In the genomic region with DNA sequence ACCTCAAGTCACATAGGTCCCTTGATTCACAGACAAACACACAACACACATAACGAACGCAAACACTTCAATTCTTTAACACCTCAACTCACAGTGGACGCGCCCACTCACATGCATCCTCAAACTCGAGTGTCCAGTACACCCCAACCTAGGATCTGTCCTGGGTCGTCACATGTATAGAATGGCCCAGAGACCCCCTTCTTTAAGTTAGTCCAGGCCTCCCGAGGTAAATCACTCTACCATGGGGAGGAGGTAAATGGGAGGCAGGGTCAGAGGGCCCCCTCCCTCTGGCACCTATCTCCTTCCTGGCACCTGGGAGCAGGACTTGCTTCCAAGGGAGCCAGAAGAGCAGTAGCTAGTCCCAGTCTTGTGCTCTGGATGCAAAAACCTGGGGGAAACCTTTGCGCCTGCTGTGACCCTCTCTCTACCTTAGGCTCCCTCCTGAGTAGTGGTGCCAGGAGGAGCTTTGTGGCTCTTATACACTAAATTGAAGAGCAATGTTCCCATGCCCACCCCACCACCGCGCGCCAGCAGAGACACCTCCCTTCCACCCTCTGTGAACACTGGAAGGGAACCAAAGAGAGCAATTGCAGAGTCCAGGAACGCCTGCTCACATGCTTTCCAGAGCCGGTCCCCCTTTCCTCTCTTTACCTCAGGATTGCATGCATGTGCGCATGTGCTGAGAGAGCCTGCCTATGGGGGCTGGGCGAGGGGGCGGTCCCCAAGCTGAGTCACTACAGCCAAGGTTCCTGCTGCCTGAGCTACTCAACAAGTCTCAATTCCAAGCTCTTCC, we compare ENCODE assay signal across 8 mouse cellular contexts. TPM values are rescaled to one million over a fixed set of nuclear protein-coding genes. Genes with fewer than 3 reads are reported as not detected.
DNase-seq lines count a peak whose midpoint lies in the region; ATAC-seq and TF ChIP-seq lines count a peak whose summit lies in the region.

No protein-coding gene starts in this region.

- ATAC-seq in megakaryocyte, adult 5-6 weeks (ENCODE audit: poor library complexity, severe bottlenecking), result no peak
- 0 out of 2 replicates have a peak, but pooled peaks have one; percentile 18 for ATAC-seq in kidney, embryonic 15.5 days (replicated peaks; ENCODE audit: low FRiP score)
- peak; percentile 51; the same call in 1 of the 2 replicates for ATAC-seq in limb, embryonic 14.5 days (ENCODE audit: low FRiP score, low read depth)
- no peak for ATAC-seq in neural tube, embryonic 13.5 days (ENCODE audit: low read depth)
- ATAC-seq in inflammation-experienced regulatory T-cells, adult 6 months, result no peak

- DNase-seq in cerebellum, postnatal 36 days, result peak; percentile 52 to 70
- no peak for DNase-seq in heart, embryonic 10.5 days (ENCODE audit: low spot score)
- peak; percentile 69 for DNase-seq in limb, embryonic 14.5 days (ENCODE audit: low spot score)

- WGBS in heart, embryonic 10.5 days, result 10% methylated on average over 16 of the region's 16 CpGs
- 10% methylated on average over 16 of the region's 16 CpGs for WGBS in kidney, embryonic 15.5 days
- 15% methylated on average over 15 of the region's 16 CpGs for WGBS in limb, embryonic 14.5 days
- WGBS in neural tube, embryonic 13.5 days, result 9% methylated on average over 16 of the region's 16 CpGs

- no peaks in the 10 kb centered on the region for H3K36me3 ChIP-seq in megakaryocyte, embryonic 14.5 days (replicated peaks; ENCODE audit: low read length)
- H3K36me3 ChIP-seq in heart, embryonic 10.5 days, result no peaks in the 10 kb centered on the region
- H3K36me3 ChIP-seq in kidney, embryonic 15.5 days, result no peaks in the 10 kb centered on the region
- no peaks in the 10 kb centered on the region for H3K36me3 ChIP-seq in limb, embryonic 14.5 days (ENCODE audit: control insufficient read depth, insufficient read depth, low read length)
- H3K36me3 ChIP-seq in neural tube, embryonic 13.5 days, result no peaks in the 10 kb centered on the region

- H3K9ac ChIP-seq in kidney, embryonic 15.5 days, result no peak overlapping the region
- no peak overlapping the region for H3K9ac ChIP-seq in limb, embryonic 14.5 days (ENCODE audit: low read depth, low read length, severe bottlenecking)
- H3K9ac ChIP-seq in neural tube, embryonic 13.5 days, result peak overlapping the region; percentile 19; the same call in 1 of the 2 replicates

- TF ChIP-seq POLR2A in limb, embryonic 14.5 days (IDR thresholded peaks at IDR 0.05; ENCODE audit: borderline replicate concordance, extremely low read depth, insufficient read depth, insufficient read length), result no peak

- peak overlapping the region; percentile 46 for H3K4me3 ChIP-seq in megakaryocyte, embryonic 14.5 days (replicated peaks)
- H3K4me3 ChIP-seq in heart, embryonic 10.5 days, result peak overlapping the region; percentile 64
- peak overlapping the region; percentile 48; the same call in 1 of the 2 replicates for H3K4me3 ChIP-seq in kidney, embryonic 15.5 days (replicated peaks)
- peak overlapping the region; percentile 43; the same call in 1 of the 2 replicates for H3K4me3 ChIP-seq in limb, embryonic 14.5 days (replicated peaks; ENCODE audit: low read length)
- peak overlapping the region; percentile 52 for H3K4me3 ChIP-seq in neural tube, embryonic 13.5 days

- no peaks in the 10 kb centered on the region for H3K9me3 ChIP-seq in megakaryocyte, embryonic 14.5 days
- no peaks in the 10 kb centered on the region for H3K9me3 ChIP-seq in heart, embryonic 10.5 days
- no peaks in the 10 kb centered on the region for H3K9me3 ChIP-seq in kidney, embryonic 15.5 days (replicated peaks)
- no peaks in the 10 kb centered on the region for H3K9me3 ChIP-seq in limb, embryonic 14.5 days (ENCODE audit: control insufficient read depth, low read length)
- H3K9me3 ChIP-seq in neural tube, embryonic 13.5 days, result no peaks in the 10 kb centered on the region

- no peak overlapping the region for H3K27ac ChIP-seq in heart, embryonic 10.5 days
- no peak overlapping the region for H3K27ac ChIP-seq in kidney, embryonic 15.5 days
- H3K27ac ChIP-seq in limb, embryonic 14.5 days (replicated peaks; ENCODE audit: low read depth, low read length), result no peak overlapping the region
- H3K27ac ChIP-seq in neural tube, embryonic 13.5 days (replicated peaks), result peak overlapping the region; percentile 70; the same call in 1 of the 2 replicates

- H3K27me3 ChIP-seq in megakaryocyte, embryonic 14.5 days (replicated peaks), result peaks cover 99% of the 10 kb centered on the region
- H3K27me3 ChIP-seq in heart, embryonic 10.5 days (ENCODE audit: insufficient read depth, poor library complexity, severe bottlenecking), result peaks cover 100% of the 10 kb centered on the region
- H3K27me3 ChIP-seq in kidney, embryonic 15.5 days, result peaks cover 100% of the 10 kb centered on the region
- peaks cover 90% of the 10 kb centered on the region for H3K27me3 ChIP-seq in limb, embryonic 14.5 days (ENCODE audit: control insufficient read depth, insufficient read depth, low read length)
- H3K27me3 ChIP-seq in neural tube, embryonic 13.5 days, result peaks cover 82% of the 10 kb centered on the region

- H3K4me1 ChIP-seq in megakaryocyte, embryonic 14.5 days, result peaks cover 70% of the 10 kb centered on the region
- peaks cover 54% of the 10 kb centered on the region for H3K4me1 ChIP-seq in heart, embryonic 10.5 days
- peaks cover 42% of the 10 kb centered on the region for H3K4me1 ChIP-seq in kidney, embryonic 15.5 days
- peaks cover 7% of the 10 kb centered on the region for H3K4me1 ChIP-seq in limb, embryonic 14.5 days (ENCODE audit: control insufficient read depth, insufficient read depth, low read length)
- peaks cover 73% of the 10 kb centered on the region for H3K4me1 ChIP-seq in neural tube, embryonic 13.5 days (replicated peaks)

- peak overlapping the region; percentile 81 for H3K4me2 ChIP-seq in kidney, embryonic 15.5 days
- H3K4me2 ChIP-seq in limb, embryonic 14.5 days (replicated peaks; ENCODE audit: low read depth, low read length, severe bottlenecking), result peak overlapping the region; percentile 70
- H3K4me2 ChIP-seq in neural tube, embryonic 13.5 days, result peak overlapping the region; percentile 66

RNA-seq across cellular contexts. Expression of gene Psd, which starts 8.2 kb away (rescaled TPM):
- polyA plus RNA-seq in megakaryocyte, embryonic 14.5 days (2012; ENCODE audit: insufficient read depth, low replicate concordance), result 0.19 TPM in 1 of 2 replicates, not detected in the other
- 0.11 and 0.36 TPM in 2 replicates for total RNA-seq in megakaryocyte, adult 5-6 weeks (2015)
- total RNA-seq in megakaryocyte, adult 5-6 weeks (2017), result not detected in 2 replicates
- 6.9 and 10.1 TPM in 2 replicates for polyA plus RNA-seq in heart, embryonic 10.5 days (2016; fragmentation: Nextera tagmentation; extraction: Ambion mirVana)
- polyA plus RNA-seq in kidney, embryonic 15.5 days (2015; fragmentation: Nextera tagmentation; extraction: Ambion mirVana), result 3.9 and 7.2 TPM in 2 replicates
- polyA plus RNA-seq in limb, embryonic 14.5 days (2012; rRNA removed), result 7.8 and 8.9 TPM in 2 replicates
- polyA plus RNA-seq in limb, embryonic 14.5 days (2014; fragmentation: Nextera tagmentation; extraction: Ambion mirVana), result 5.3 and 5.5 TPM in 2 replicates
- 47.2 and 53.8 TPM in 2 replicates for polyA plus RNA-seq in neural tube, embryonic 13.5 days (2015; fragmentation: Nextera tagmentation; extraction: Ambion mirVana)
- polyA plus RNA-seq in inflammation-experienced regulatory T-cells, adult 6 months (2017; shearing (Covaris generic)), result 1 to 10 TPM; 3.1 to 4.1 (median 4.0) TPM

RNA-seq across cellular contexts. Expression of gene Fbxl15, which starts 9.2 kb away (rescaled TPM):
- polyA plus RNA-seq in megakaryocyte, embryonic 14.5 days (2012; ENCODE audit: insufficient read depth, low replicate concordance), result 17.4 and 18.6 TPM in 2 replicates
- 1.9 and 2.1 TPM in 2 replicates for total RNA-seq in megakaryocyte, adult 5-6 weeks (2015)
- total RNA-seq in megakaryocyte, adult 5-6 weeks (2017), result 1.3 and 1.8 TPM in 2 replicates
- polyA plus RNA-seq in heart, embryonic 10.5 days (2016; fragmentation: Nextera tagmentation; extraction: Ambion mirVana), result 10.3 and 11.3 TPM in 2 replicates
- 18.2 and 20.1 TPM in 2 replicates for polyA plus RNA-seq in kidney, embryonic 15.5 days (2015; fragmentation: Nextera tagmentation; extraction: Ambion mirVana)
- polyA plus RNA-seq in limb, embryonic 14.5 days (2012; rRNA removed), result 10.8 and 15.6 TPM in 2 replicates
- polyA plus RNA-seq in limb, embryonic 14.5 days (2014; fragmentation: Nextera tagmentation; extraction: Ambion mirVana), result 13.5 and 15.5 TPM in 2 replicates
- polyA plus RNA-seq in neural tube, embryonic 13.5 days (2015; fragmentation: Nextera tagmentation; extraction: Ambion mirVana), result 37.7 and 39.1 TPM in 2 replicates
- 1 to 10 TPM; 3.9 to 6.4 (median 4.5) TPM for polyA plus RNA-seq in inflammation-experienced regulatory T-cells, adult 6 months (2017; shearing (Covaris generic))

RNA-seq across cellular contexts. Expression of gene Nfkb2, which starts 14.7 kb away (rescaled TPM):
- polyA plus RNA-seq in megakaryocyte, embryonic 14.5 days (2012; ENCODE audit: insufficient read depth, low replicate concordance), result 32.0 and 46.7 TPM in 2 replicates
- 8.1 and 10.0 TPM in 2 replicates for total RNA-seq in megakaryocyte, adult 5-6 weeks (2015)
- 14.6 and 20.3 TPM in 2 replicates for total RNA-seq in megakaryocyte, adult 5-6 weeks (2017)
- polyA plus RNA-seq in heart, embryonic 10.5 days (2016; fragmentation: Nextera tagmentation; extraction: Ambion mirVana), result 5.9 and 7.2 TPM in 2 replicates
- polyA plus RNA-seq in kidney, embryonic 15.5 days (2015; fragmentation: Nextera tagmentation; extraction: Ambion mirVana), result 8.3 and 9.8 TPM in 2 replicates
- 22.2 and 28.4 TPM in 2 replicates for polyA plus RNA-seq in limb, embryonic 14.5 days (2012; rRNA removed)
- 9.7 and 13.2 TPM in 2 replicates for polyA plus RNA-seq in limb, embryonic 14.5 days (2014; fragmentation: Nextera tagmentation; extraction: Ambion mirVana)
- polyA plus RNA-seq in neural tube, embryonic 13.5 days (2015; fragmentation: Nextera tagmentation; extraction: Ambion mirVana), result 2.4 and 2.6 TPM in 2 replicates
- 10 to 100 TPM; 15.7 to 27.8 (median 20.7) TPM for polyA plus RNA-seq in inflammation-experienced regulatory T-cells, adult 6 months (2017; shearing (Covaris generic))

RNA-seq across cellular contexts. Expression of gene Cuedc2, which starts 19.7 kb away (rescaled TPM):
- polyA plus RNA-seq in megakaryocyte, embryonic 14.5 days (2012; ENCODE audit: insufficient read depth, low replicate concordance), result 39.1 and 126 TPM in 2 replicates
- total RNA-seq in megakaryocyte, adult 5-6 weeks (2015), result 31.3 and 33.1 TPM in 2 replicates
- total RNA-seq in megakaryocyte, adult 5-6 weeks (2017), result 108 and 114 TPM in 2 replicates
- polyA plus RNA-seq in heart, embryonic 10.5 days (2016; fragmentation: Nextera tagmentation; extraction: Ambion mirVana), result 146 and 153 TPM in 2 replicates
- polyA plus RNA-seq in kidney, embryonic 15.5 days (2015; fragmentation: Nextera tagmentation; extraction: Ambion mirVana), result 158 and 177 TPM in 2 replicates
- 110 and 133 TPM in 2 replicates for polyA plus RNA-seq in limb, embryonic 14.5 days (2012; rRNA removed)
- 164 and 169 TPM in 2 replicates for polyA plus RNA-seq in limb, embryonic 14.5 days (2014; fragmentation: Nextera tagmentation; extraction: Ambion mirVana)
- polyA plus RNA-seq in neural tube, embryonic 13.5 days (2015; fragmentation: Nextera tagmentation; extraction: Ambion mirVana), result 318 and 357 TPM in 2 replicates
- 10 to 100 TPM; 34.9 to 54.1 (median 46.6) TPM for polyA plus RNA-seq in inflammation-experienced regulatory T-cells, adult 6 months (2017; shearing (Covaris generic))

RNA-seq across cellular contexts. Expression of gene Mfsd13a, which starts 22.1 kb away (rescaled TPM):
- polyA plus RNA-seq in megakaryocyte, embryonic 14.5 days (2012; ENCODE audit: insufficient read depth, low replicate concordance), result 8.8 and 9.9 TPM in 2 replicates
- total RNA-seq in megakaryocyte, adult 5-6 weeks (2015), result 17.2 and 18.1 TPM in 2 replicates
- 8.1 and 11.7 TPM in 2 replicates for total RNA-seq in megakaryocyte, adult 5-6 weeks (2017)
- polyA plus RNA-seq in heart, embryonic 10.5 days (2016; fragmentation: Nextera tagmentation; extraction: Ambion mirVana), result 5.5 and 9.0 TPM in 2 replicates
- polyA plus RNA-seq in kidney, embryonic 15.5 days (2015; fragmentation: Nextera tagmentation; extraction: Ambion mirVana), result 12.5 and 15.0 TPM in 2 replicates
- 5.4 and 8.0 TPM in 2 replicates for polyA plus RNA-seq in limb, embryonic 14.5 days (2012; rRNA removed)
- 3.2 and 3.5 TPM in 2 replicates for polyA plus RNA-seq in limb, embryonic 14.5 days (2014; fragmentation: Nextera tagmentation; extraction: Ambion mirVana)
- polyA plus RNA-seq in neural tube, embryonic 13.5 days (2015; fragmentation: Nextera tagmentation; extraction: Ambion mirVana), result 10.3 and 10.6 TPM in 2 replicates
- polyA plus RNA-seq in inflammation-experienced regulatory T-cells, adult 6 months (2017; shearing (Covaris generic)), result 1 to 10 TPM; 4.3 to 8.1 (median 5.9) TPM

Comparison
In these comparisons a context has a peak if more than half of its experiments do, and no peak if none do; other contexts are left out.
1. ATAC-seq: peak in kidney, embryonic 15.5 days (single experiment) and limb, embryonic 14.5 days (single experiment); none in megakaryocyte, adult 5-6 weeks (single experiment), neural tube, embryonic 13.5 days (single experiment) and inflammation-experienced regulatory T-cells, adult 6 months (single experiment).
2. Peak in every context shown above with its lines, with median percentiles within 50 percentile points of each other: H3K4me3 ChIP-seq and H3K4me2 ChIP-seq.